Mouse (Mus musculus) midbrain, embryonic 12.5 days (tissue): ENCODE measurements around the gene Car12. TPM values are rescaled to one million over a fixed set of nuclear protein-coding genes. Genes with fewer than 3 reads are reported as not detected.

ENCODE experiments used
- ATAC-seq: fragments of 200-750 bp; cut with Nextera tagmentation; 2 replicates; pipeline ENCODE4 v1.8.0; 2017; ENCODE audit warnings: low read depth, moderate TSS enrichment, moderate library complexity; ENCODE audit not compliant: low FRiP score
- H3K27ac ChIP-seq: fragments of 300-500 bp; sonication (generic); replicated peaks from 2 replicates; pipeline ENCODE4 v1.5.1; 2016; ENCODE audit warnings: mild to moderate bottlenecking
- H3K27me3 ChIP-seq: fragments of 300-500 bp; sonication (generic); 2 replicates; pipeline ENCODE4 v1.6.1; 2016; ENCODE audit warnings: mild to moderate bottlenecking
- H3K36me3 ChIP-seq: fragments of 300-500 bp; sonication (generic); 2 replicates; pipeline ENCODE4 v1.6.1; 2016
- H3K4me1 ChIP-seq: fragments of 300-500 bp; sonication (generic); 2 replicates; pipeline ENCODE4 v1.6.1; 2016
- H3K4me2 ChIP-seq: fragments of 300-500 bp; sonication (generic); replicated peaks from 2 replicates; pipeline ENCODE4 v1.6.1; 2016; ENCODE audit warnings: mild to moderate bottlenecking, moderate library complexity
- H3K4me3 ChIP-seq: fragments of 300-500 bp; sonication (generic); 2 replicates; pipeline ENCODE4 v1.5.1; 2016; ENCODE audit warnings: mild to moderate bottlenecking
- H3K9ac ChIP-seq: fragments of 300-500 bp; sonication (generic); replicated peaks from 2 replicates; pipeline ENCODE4 v1.6.1; 2016; ENCODE audit warnings: mild to moderate bottlenecking, moderate library complexity
- H3K9me3 ChIP-seq: fragments of 300-500 bp; sonication (generic); 2 replicates; pipeline ENCODE4 v1.6.1; 2016; ENCODE audit warnings: mild to moderate bottlenecking
- WGBS: fragments of 180-500 bp; shearing (Covaris S2); methylation state at CpG from one replicate; pipeline ENCODE4 v1.1.7; 2016; 5-methylcytosine and 5-hydroxymethylcytosine counted together
- polyA plus RNA-seq: library from polyadenylated mRNA; unstranded; fragments of >200 nt; fragmentation: Nextera tagmentation; extraction: Ambion mirVana; gene quantifications from 2 replicates; pipeline ENCODE4 v1.2.1, GENCODE M21; 2016

Gene Car12
- polyA plus RNA-seq, 1 experiment from 2014 or later, result 0.57 TPM

DNA sequence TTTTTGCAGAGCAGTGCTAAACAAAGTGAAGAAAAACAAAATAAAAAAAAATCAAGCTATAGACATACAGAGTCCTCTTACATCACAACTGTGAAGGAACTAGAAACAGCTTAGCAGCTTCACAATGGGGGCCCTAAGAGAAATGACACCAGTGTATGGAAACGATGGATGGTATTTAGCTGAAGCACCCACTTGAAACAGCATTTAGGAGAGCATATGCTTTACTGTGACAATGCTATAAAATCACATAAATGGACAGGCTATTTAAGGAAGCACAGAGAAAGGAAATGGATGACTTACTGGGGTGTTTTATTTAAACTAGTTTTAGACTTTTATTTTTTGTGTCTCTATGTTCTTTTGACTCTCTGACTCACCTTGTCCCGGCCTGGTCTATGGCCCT lies 25.8 kb upstream of the Car12 start:
- Histone ChIP-seq H3K4me2 (no peak overlapping the region), H3K4me3 (no peak overlapping the region), H3K27me3 (no peaks in the 10 kb centered on the region), H3K9me3 (no peaks in the 10 kb centered on the region), H3K4me1 (no peaks in the 10 kb centered on the region), H3K9ac (no peak overlapping the region), H3K27ac (no peak overlapping the region), H3K36me3 (no peaks in the 10 kb centered on the region)
- WGBS, result 90% methylated on average over 2 of the region's 2 CpGs
- ATAC-seq, result no peak

- WGBS, result 77% methylated on average over 4 of the region's 4 CpGs
- Histone ChIP-seq H3K27ac (no peak overlapping the region), H3K27me3 (no peaks in the 10 kb centered on the region), H3K36me3 (no peaks in the 10 kb centered on the region), H3K4me2 (no peak overlapping the region), H3K4me1 (no peaks in the 10 kb centered on the region), H3K9me3 (no peaks in the 10 kb centered on the region), H3K9ac (no peak overlapping the region), H3K4me3 (no peak overlapping the region)
- ATAC-seq, result no peak
Measured at GRCm38 (mm10) chr9:66691683-66692305, 21.7 kb upstream of the Car12 start.

DNA sequence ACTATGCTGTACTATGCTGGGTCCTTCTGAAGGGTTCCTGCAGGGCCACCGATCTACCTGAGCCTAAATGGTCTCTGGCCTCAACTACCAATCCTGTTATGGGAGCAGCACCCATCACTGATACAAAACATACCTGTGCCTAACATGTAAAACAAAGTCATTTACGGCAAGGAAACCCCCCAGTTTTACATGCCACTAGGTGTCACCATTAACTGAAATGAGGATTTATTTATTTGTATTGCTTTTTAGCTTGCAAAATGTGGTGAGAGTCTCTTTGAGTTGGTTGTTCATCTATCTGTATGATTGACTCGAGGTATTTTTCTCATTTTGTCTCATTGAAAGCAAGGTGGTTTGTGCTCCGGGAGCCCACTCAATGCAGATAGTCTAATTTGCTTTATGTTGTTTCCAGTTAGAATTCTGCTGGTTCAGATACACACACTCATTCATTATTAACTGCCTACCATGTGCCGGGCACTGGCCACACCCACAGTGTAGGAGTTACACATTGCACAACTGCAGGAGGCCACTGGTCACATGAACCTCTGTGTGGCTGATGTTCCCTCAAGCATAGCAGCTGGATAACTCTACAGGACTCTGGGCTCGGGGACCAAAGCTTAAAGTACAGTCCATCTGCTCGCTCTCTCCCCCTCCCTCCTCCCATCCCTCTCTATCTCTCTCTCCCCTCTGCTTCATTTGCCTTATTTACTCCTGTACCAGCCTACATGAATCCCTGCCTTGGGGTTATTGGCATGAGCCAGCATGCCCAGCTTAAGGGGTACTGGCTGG lies 15.9 kb upstream of the Car12 start:
- ATAC-seq, result no peak
- WGBS, result 81% methylated on average over 7 of the region's 7 CpGs

GRCm38 (mm10) chr9:66699748-66700147 lies 13.7 kb upstream of the Car12 start:
- no peak for ATAC-seq
- Histone ChIP-seq H3K9ac (no peak overlapping the region), H3K9me3 (no peaks in the 10 kb centered on the region), H3K27me3 (no peaks in the 10 kb centered on the region), H3K4me1 (peaks cover 6% of the 10 kb centered on the region; the same call in 1 of the 2 replicates), H3K4me3 (no peak overlapping the region), H3K27ac (no peak overlapping the region), H3K36me3 (no peaks in the 10 kb centered on the region), H3K4me2 (no peak overlapping the region)
- 93% methylated on average over 4 of the region's 4 CpGs for WGBS

More for the DNA sequence above, 15.9 kb upstream of the Car12 start:
- no peaks in the 10 kb centered on the region for H3K36me3 ChIP-seq
- no peaks in the 10 kb centered on the region for H3K27me3 ChIP-seq
- H3K4me3 ChIP-seq, result no peak overlapping the region
- no peak overlapping the region for H3K4me2 ChIP-seq
- no peak overlapping the region for H3K9ac ChIP-seq
- no peak overlapping the region for H3K27ac ChIP-seq
- no peaks in the 10 kb centered on the region for H3K9me3 ChIP-seq
- H3K4me1 ChIP-seq, result peaks cover 6% of the 10 kb centered on the region; the same call in 1 of the 2 replicates

GRCm38 (mm10) chr9:66703002-66703401 lies 10.5 kb upstream of the Car12 start:
- Histone ChIP-seq H3K4me1 (peaks cover 6% of the 10 kb centered on the region; the same call in 1 of the 2 replicates), H3K27ac (no peak overlapping the region), H3K36me3 (no peaks in the 10 kb centered on the region), H3K27me3 (no peaks in the 10 kb centered on the region), H3K4me3 (no peak overlapping the region), H3K9ac (no peak overlapping the region), H3K4me2 (no peak overlapping the region), H3K9me3 (no peaks in the 10 kb centered on the region)
- WGBS, result 81% methylated on average over 4 of the region's 4 CpGs
- no peak for ATAC-seq

DNA sequence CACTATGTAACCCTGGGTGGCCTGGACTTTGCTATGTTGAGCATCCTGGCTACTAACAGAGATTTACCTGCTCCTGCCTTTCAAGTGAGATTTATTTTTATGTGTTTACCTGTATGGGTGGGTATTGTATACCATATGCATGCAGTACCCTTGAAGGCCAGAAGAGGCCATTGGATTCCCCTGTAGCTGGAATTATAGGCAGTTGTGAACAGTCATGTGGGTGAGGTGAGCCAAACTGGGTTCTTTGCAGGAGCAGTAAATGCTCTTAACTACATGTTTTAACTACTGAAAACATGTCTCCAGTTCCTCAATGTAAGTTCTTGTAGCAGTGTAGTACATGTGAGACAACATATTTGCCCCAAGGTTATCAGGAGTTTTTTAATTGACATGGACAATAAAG lies 8.1 kb upstream of the Car12 start:
- no peak overlapping the region for H3K4me3 ChIP-seq
- H3K9ac ChIP-seq, result no peak overlapping the region
- H3K9me3 ChIP-seq, result no peaks in the 10 kb centered on the region
- no peak overlapping the region for H3K4me2 ChIP-seq
- no peak overlapping the region for H3K27ac ChIP-seq
- peaks cover 16% of the 10 kb centered on the region for H3K4me1 ChIP-seq
- no peaks in the 10 kb centered on the region for H3K27me3 ChIP-seq
- no peak for ATAC-seq
- H3K36me3 ChIP-seq, result no peaks in the 10 kb centered on the region

DNA sequence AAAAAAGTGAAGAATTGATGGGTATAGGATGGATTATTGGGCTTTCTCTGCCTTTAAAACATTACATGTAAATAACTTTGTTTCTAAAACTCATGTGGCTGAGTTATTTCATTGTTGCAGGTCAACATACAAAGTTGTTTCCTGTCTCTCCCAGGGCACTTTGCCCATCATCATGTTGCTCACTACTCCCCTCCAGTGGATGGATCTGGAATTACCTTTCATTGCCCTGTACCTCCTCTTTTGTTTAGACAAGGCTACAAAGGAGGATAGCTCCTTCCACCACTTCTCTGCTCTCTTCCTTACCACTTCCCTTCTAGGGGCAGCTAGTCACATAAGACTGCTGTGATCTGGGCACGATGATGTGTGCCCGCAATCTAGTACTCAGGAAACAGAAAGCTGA lies 7.7 kb upstream of the Car12 start:
- Histone ChIP-seq H3K36me3 (no peaks in the 10 kb centered on the region), H3K4me2 (no peak overlapping the region), H3K27ac (no peak overlapping the region), H3K9me3 (no peaks in the 10 kb centered on the region), H3K9ac (no peak overlapping the region), H3K27me3 (no peaks in the 10 kb centered on the region), H3K4me3 (no peak overlapping the region), H3K4me1 (peaks cover 16% of the 10 kb centered on the region)
- ATAC-seq, result no peak
- WGBS, result 51% methylated on average over 2 of the region's 2 CpGs

GRCm38 (mm10) chr9:66708054-66708772 lies 5.3 kb upstream of the Car12 start:
- Histone ChIP-seq H3K27me3 (peaks cover 12% of the 10 kb centered on the region), H3K9ac (no peak overlapping the region), H3K4me1 (peaks cover 10% of the 10 kb centered on the region), H3K4me2 (no peak overlapping the region), H3K9me3 (no peaks in the 10 kb centered on the region), H3K36me3 (no peaks in the 10 kb centered on the region), H3K27ac (no peak overlapping the region), H3K4me3 (no peak overlapping the region)
- no peak for ATAC-seq
- 55% methylated on average over 11 of the region's 11 CpGs for WGBS

DNA sequence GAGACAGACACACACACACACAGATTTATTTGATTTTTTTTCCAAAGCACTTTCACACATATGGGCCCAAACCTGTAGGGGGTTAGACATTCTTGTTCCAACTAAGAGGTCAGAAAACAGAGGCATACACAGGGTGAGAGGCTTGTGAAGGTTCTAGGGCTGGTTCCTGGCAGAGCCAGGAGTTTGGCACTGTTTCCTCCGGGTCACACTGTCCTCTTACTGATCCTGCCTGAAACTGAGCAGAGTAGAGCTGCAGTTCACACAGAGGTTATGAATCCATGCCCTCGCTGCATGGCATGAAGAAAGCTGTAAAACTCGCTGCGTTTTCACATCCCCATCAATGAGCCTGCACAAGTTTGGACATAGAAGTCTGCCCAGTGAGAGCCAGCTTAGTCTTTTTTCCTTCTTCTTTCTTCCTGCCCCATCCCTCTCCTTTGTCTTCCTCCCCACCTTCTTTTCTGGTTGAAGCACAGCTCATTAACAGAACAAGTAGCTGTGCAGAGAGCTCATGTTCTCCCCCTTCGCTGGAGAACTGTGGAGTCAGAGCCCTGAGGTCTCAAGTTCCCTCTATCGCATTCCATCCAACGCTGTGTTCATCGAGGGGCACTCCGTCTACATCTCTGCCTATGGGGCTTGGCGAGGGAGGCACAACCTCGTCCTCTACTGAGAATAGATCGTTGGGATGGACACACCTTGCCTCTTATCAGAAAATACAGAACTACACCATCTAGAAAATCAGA lies 4.5 kb upstream of the Car12 start:
- 68% methylated on average over 12 of the region's 12 CpGs for WGBS
- H3K9ac ChIP-seq, result no peak overlapping the region
- ATAC-seq, result no peak

GRCm38 (mm10) chr9:66710626-66711025 lies 2.9 kb upstream of the Car12 start:
- Histone ChIP-seq H3K4me1 (peaks cover 22% of the 10 kb centered on the region), H3K4me3 (no peak overlapping the region), H3K9ac (no peak overlapping the region), H3K27ac (no peak overlapping the region), H3K36me3 (no peaks in the 10 kb centered on the region), H3K4me2 (no peak overlapping the region), H3K9me3 (no peaks in the 10 kb centered on the region), H3K27me3 (peaks cover 22% of the 10 kb centered on the region)
- ATAC-seq, result no peak
- WGBS, result 82% methylated on average over 6 of the region's 6 CpGs

More for the DNA sequence above, 4.5 kb upstream of the Car12 start:
- H3K4me2 ChIP-seq, result no peak overlapping the region
- peaks cover 15% of the 10 kb centered on the region for H3K4me1 ChIP-seq
- no peaks in the 10 kb centered on the region for H3K9me3 ChIP-seq
- peaks cover 12% of the 10 kb centered on the region for H3K27me3 ChIP-seq
- no peak overlapping the region for H3K4me3 ChIP-seq
- no peaks in the 10 kb centered on the region for H3K36me3 ChIP-seq
- H3K27ac ChIP-seq, result no peak overlapping the region

- WGBS, result 16% methylated on average over 12 of the region's 12 CpGs
- peak overlapping the region; percentile 44 for H3K4me3 ChIP-seq
- no peak for ATAC-seq
Measured at GRCm38 (mm10) chr9:66714022-66714515, 583 bp downstream of the Car12 start.

More at GRCm38 (mm10) chr9:66714022-66714515, 583 bp downstream of the Car12 start:
- no peak overlapping the region; the same call in 1 of the 2 replicates for H3K9ac ChIP-seq
- no peak overlapping the region for H3K27ac ChIP-seq
- peak overlapping the region; percentile 75 for H3K4me2 ChIP-seq
- peaks cover 14% of the 10 kb centered on the region for H3K4me1 ChIP-seq
- H3K36me3 ChIP-seq, result no peaks in the 10 kb centered on the region
- peaks cover 24% of the 10 kb centered on the region for H3K27me3 ChIP-seq
- H3K9me3 ChIP-seq, result no peaks in the 10 kb centered on the region
